Mouse (Mus musculus) cerebellum, adult 2 months (tissue): Measurements from ENCODE around the gene Clcn3.

Experiments used
- CTCF ChIP-seq: fragments of 200-500 bp; IDR thresholded peaks from 2 replicates; pipeline ENCODE4 v1.5.1; 2011; ENCODE audit warnings: low read depth, mild to moderate bottlenecking, control low read depth, low read length, moderate library complexity, borderline replicate concordance; ENCODE audit not compliant: insufficient read depth
- POLR2A ChIP-seq: fragments of 200-500 bp; IDR thresholded peaks from 2 replicates; pipeline ENCODE4 v1.6.1; 2011; ENCODE audit warnings: low read length, control low read depth, borderline replicate concordance; ENCODE audit not compliant: insufficient read depth

GRCm38 (mm10) chr8:60912554-60912953 lies 70.5 kb downstream of the Clcn3 start:
- TF ChIP-seq POLR2A (no peak), CTCF (no peak)
